Mouse (Mus musculus) spleen, postnatal 10 days (tissue): Measurements from ENCODE around the gene Pgrmc1.

Experiments
- DNase-seq, 2 experiments: peaks; one replicate each; pipeline ENCODE4 v3.0.0; 2021 to 2022; ENCODE audit warnings: low spot score in 2 of 2

Pgrmc1 gene

GRCm38 (mm10) chrX:36602926-36603325 lies 4.9 kb downstream of the Pgrmc1 start:
- no peak for DNase-seq

GRCm38 (mm10) chrX:36604040-36604439 lies 6.0 kb downstream of the Pgrmc1 start:
- no peak for DNase-seq

GRCm38 (mm10) chrX:36609117-36609516 lies 11.1 kb downstream of the Pgrmc1 start:
- DNase-seq: no peak

- DNase-seq: no peak
Observed at GRCm38 (mm10) chrX:36628102-36628501, 30.1 kb downstream of the Pgrmc1 start.

GRCm38 (mm10) chrX:36630771-36631170 lies 32.8 kb downstream of the Pgrmc1 start:
- DNase-seq: no peak

GRCm38 (mm10) chrX:36640046-36640445 lies 42.0 kb downstream of the Pgrmc1 start:
- no peak for DNase-seq

- DNase-seq: peak; percentile 58 to 84
Observed at GRCm38 (mm10) chrX:36644657-36645551, 46.9 kb downstream of the Pgrmc1 start, which contains the start of gene Akap17b. TSS of gene Akap17b (minus strand) at chrX:36645395.
